Mouse (Mus musculus): ENCODE measurements around the gene Zfp9. TPM values are rescaled to one million over a fixed set of nuclear protein-coding genes. Genes with fewer than 3 reads are reported as not detected.

Gene Zfp9
- total RNA-seq (2017) = 0.38 to 0.87 TPM in 2 of 3 replicates, not detected in the other

DNA sequence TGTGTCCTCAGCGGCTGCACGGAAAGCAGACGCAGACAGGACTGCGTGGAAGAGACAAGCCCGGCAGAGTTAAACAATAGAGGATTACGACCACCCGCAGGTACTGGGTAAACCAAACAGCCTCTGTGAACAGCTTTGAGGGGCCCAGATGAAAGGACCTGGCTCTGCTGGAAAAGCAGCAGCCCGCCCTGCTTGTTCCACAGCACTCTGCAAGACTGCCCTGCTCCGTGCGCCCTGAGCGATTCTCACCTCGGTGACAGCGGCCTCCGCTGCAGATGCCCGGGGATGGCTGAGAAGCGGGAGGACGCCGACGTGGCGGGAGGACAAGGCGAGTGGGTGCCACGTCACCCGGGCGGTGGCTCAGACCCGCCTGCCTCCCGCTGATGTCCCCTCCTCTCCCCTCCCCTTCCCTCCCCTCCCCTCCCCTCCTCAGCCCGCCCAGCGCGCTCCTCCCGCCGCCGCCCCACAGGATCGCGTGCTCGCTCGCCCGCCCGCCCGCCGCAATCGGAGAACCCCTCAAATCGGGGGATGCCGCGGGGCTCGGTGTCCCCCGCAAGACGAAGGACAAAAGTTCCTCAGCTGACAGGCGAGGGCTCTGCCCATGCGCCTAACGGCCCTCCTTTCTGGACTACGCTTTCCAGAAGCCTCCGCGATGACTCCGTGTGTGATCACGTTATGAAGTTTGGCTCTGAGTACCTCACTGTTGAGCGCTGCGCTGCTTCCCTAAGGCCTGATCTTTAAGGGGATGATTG is at the start of gene Zfp9:
Gene Zfp9, minus strand, starts transcription at position 364 of the 752 bp plus-strand sequence.
- no peak for ATAC-seq (replicated peaks; ENCODE audit: insufficient number of reproducible peaks, low FRiP score, low TSS enrichment, poor library complexity, severe bottlenecking)

DNA sequence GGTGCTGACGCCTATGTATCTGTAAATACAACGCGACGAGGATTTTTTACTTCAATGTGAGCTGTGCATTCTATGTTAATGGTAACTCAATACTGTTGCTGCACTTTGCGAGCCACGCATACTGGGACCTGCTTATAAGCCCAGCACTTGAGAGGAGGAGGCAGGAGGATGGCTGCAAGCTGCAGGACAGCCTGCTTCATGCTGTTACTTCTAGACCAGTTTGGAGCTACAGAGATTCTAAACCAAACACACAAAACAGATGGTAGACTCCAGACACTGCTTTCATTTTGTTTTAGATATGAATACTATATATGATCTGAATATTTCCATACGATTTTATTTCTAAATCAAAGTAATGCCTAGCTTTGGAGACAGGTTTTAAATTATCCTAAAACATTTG is 41.5 kb upstream of the Zfp9 start:
- no peak for ATAC-seq (replicated peaks; ENCODE audit: insufficient number of reproducible peaks, low FRiP score, low TSS enrichment, poor library complexity, severe bottlenecking)

DNA sequence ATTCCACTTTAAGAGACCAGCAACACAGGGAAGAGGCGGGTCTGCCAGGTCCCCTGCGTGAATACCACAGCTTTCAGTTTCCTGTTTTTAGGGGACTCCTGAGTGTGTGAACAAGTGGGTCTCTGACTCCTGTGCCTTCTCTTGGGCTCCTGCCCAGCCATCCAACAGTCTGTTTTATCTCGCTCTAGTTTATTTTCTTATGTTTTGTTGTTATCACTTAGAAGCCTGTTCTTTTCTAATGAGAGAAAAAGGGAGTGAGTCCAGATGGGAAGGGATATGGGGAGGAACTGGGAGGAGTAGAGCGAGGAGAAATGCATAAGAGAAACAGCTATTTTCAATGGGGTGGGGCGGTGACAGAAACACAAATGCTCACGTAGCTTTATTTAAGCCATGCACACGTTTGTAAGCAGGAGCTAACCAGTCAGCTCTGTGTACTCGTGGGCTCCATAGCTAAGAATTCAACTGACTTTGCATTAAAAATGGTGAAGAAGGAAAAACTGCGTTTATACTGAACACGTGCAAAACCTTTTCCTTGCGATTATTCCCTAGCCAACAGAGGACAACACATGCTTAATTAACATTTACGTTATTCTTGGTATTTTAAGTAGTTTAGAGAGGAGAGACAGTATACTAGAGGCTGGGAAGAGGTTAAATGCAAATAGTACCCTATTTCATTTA is 34.4 kb upstream of the Zfp9 start:
- ATAC-seq (replicated peaks; ENCODE audit: insufficient number of reproducible peaks, low FRiP score, low TSS enrichment, poor library complexity, severe bottlenecking) = no peak

DNA sequence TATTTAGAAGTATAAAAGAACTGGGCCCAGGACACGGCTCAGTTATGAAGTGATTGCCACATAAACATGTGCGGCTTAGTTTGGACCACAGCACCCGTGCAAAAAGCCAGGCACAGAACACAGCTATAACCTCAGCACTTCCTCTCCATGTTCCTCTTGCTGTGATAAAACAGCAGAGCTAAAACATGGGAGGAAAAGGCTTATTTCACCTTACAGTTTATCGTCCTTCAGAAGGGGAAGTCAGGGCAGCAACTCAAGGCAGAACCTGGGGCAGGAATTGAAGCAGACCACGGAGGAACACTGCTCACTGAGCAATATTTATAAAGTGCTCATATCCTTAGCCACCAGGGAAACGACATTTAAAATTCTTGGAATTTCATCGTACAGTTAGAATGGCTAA is 19.9 kb upstream of the Zfp9 start:
- no peak for ATAC-seq (replicated peaks; ENCODE audit: insufficient number of reproducible peaks, low FRiP score, low TSS enrichment, poor library complexity, severe bottlenecking)

DNA sequence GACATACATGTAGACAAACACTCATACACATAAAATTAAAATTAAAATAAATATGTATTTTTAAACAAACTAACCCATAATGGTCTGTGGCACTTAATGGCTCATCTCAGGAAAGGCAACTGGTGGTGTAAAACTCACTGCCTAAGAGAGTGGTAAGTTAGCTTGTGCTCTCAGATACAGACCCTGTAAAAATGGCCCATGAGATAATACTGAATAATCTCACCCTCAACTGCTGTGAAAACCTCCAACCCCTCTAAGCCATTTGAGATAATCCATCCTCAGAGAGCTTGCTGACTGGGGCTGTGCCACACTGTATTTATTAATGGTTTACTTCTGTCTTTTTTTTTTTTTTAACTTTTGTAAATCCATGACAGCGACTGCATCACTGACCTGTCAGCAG is 3.0 kb upstream of the Zfp9 start:
- no peak for ATAC-seq (replicated peaks; ENCODE audit: insufficient number of reproducible peaks, low FRiP score, low TSS enrichment, poor library complexity, severe bottlenecking)

DNA sequence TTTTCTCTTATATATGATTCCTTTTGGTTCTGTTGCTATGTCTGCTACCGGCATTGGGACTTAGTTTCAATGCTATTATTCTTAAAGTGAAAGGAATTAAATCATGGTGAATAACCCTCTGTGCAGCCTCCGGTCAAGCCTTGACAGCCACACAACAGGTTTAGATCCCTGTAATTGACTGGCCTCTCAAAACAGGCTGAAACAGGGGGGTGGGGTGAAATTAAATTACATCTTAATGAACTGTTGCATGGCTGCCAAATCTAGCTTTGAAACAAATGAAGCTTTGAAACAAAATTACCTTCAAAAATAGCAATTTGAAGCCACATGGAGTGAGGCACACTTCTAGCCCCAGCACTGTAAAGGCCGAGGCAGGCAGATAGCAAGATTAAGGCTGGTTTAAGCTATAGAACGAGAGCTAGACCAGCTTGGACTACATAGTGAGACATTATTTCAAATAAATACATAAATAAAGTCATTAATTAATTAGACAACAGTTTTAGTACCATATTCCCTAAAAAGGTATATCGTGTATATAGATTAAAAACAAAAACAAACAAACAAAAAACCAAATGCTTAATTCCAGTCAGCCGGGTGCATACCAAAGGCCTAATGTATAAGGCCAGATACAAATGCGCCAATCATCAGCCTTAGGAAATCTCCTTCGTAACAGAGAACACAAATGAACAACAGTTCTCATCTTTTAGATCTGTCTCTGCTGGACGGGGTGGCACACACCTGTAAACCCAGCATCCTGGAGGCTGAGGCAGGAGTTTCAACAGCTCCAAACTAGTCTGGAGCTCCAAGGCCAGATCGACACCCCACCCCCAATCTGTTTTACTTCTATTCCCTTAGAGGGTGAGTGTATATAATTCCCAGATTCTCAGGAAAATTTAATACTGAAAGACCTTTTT is 990 bp downstream of the Zfp9 start:
- ATAC-seq (replicated peaks; ENCODE audit: insufficient number of reproducible peaks, low FRiP score, low TSS enrichment, poor library complexity, severe bottlenecking) = no peak

DNA sequence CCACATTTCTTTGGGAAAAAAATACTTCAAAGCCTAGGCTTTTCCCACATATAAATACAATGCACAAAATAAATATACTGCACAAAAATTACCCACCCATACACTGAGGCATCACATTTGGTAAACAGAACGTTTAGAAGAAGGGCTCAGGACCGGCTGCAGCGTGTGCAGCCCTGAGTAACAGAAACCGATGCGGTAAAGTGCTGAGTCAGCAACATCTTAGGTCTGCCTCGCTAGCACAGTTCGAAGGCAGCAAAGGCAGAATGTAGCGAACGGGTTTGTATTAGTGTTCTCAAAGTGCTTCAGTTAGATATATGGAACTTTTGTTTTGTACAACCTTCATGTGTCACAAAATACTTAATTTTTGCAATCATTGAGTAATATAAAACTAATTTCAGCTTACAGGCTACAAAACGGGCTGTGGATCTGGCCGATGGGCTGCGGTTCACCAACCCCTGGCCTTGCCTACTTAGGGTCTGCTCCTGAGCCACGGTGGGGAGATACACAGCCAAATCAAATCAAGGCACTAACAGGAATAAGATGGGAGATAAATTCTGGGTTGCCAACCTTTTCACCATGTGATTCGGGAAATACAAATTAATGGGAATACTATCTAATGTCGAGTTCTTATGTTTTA is 16.9 kb downstream of the Zfp9 start:
- ATAC-seq (replicated peaks; ENCODE audit: insufficient number of reproducible peaks, low FRiP score, low TSS enrichment, poor library complexity, severe bottlenecking) = no peak

DNA sequence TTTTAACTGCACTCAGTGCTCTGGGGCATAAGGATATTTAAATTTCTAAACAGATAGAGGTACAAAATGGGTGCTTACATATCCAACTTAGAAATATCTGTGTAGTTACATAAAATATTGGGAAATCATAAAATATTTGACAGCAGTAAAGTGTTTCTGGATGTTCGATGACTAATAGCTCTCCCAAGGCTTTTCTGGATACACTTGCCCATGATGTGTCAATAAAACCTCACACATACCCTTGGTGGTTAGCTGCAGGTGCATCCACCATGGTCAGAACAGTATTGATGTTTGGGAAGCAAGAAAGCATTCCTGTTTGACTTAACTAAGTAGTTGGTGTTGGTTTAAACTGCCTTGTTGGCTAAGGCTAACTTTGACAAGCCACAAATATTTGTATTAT is 21.4 kb downstream of the Zfp9 start:
- no peak for ATAC-seq (replicated peaks; ENCODE audit: insufficient number of reproducible peaks, low FRiP score, low TSS enrichment, poor library complexity, severe bottlenecking)

DNA sequence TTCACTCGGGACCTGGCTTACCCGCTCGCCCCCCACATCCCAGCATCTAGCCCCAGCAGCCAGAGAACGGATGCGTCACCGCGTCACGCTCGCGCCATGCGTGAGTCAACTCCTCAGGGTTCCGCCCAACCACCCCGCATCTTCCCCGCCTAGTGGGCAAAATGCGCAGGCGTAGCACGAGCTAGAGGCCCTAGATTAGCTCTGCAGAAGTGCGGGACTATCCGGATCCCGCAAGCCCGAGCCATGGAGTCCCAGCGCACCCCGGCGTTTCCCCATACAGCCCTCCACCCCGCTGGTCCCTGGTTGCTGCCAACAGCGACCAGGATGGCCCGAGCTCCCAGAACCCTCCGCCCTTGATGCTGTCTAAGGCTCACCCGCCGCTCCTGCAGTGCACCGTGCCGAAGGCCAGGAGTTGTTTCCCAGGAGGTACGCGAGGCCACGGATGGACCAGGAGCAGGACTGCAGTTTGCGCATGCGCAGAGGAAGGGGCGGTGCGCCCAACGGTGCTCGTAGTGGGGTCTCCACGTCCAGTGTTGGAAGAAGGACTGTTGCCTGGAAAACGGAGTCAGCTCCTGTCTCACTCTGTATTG is 24.0 kb downstream of the Zfp9 start, which contains the start of gene Zfp248:
Gene Zfp248, minus strand, starts transcription at position 487 of the 590 bp plus-strand sequence.
- ATAC-seq (replicated peaks; ENCODE audit: insufficient number of reproducible peaks, low FRiP score, low TSS enrichment, poor library complexity, severe bottlenecking) = peak; percentile 61; the same call in 1 of the 2 replicates

DNA sequence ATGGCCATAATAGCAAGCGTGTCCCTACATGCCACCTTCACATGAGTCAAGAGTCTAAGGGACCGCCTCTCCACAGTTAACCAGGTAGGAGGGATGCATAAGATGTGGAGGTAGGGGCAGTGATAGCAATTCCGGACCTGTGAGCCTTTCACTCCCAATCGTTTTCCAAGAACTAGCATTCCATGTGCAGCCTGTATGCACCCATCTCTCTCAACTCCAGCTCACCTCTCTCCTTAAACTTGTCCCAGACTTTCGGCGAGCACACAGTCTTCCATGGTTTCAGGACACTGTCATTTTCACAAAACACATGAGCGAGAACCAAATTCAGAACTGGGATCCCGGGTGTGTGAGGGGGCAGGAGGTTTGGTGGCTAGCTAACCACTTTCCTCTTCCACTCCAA is 24.7 kb downstream of the Zfp9 start:
- no peak for ATAC-seq (replicated peaks; ENCODE audit: insufficient number of reproducible peaks, low FRiP score, low TSS enrichment, poor library complexity, severe bottlenecking)

DNA sequence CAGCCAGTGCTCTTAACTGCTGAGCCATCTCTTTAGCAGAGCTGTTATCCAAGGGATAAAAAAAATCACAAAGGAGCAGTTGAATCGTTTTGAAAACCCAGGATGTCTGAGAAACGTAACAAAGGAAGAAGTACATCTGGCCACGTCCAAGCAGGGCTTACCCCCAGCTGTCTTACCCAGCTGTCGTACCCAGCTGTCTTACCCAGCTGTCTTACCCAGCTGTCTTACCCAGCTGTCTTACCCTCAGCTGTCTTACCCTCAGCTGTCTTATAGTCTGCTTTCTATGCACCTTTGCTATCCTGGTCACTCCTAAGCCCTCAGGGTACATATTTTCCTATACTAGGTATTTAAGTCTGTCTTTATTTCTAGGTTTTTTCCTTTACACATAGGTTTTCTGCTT is 47.6 kb downstream of the Zfp9 start:
- no peak for ATAC-seq (replicated peaks; ENCODE audit: insufficient number of reproducible peaks, low FRiP score, low TSS enrichment, poor library complexity, severe bottlenecking)

DNA sequence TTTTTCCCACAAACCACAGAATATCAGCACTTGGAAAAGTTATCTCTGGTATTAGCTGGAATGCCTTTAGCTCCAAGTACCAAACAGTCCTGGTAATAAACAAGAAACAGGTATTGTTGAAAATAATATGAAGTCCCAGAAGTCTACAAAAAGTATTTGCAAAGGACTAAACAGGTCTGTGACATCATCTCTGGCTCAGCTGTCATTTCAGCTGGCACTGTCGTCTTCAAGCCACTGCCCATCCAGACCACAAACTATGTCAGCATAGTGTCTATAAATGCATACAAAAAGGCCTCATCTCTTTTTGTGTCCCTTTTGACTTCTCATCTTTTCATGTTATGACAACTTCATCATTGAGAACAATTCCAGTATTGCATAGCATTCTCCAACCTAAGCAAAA is 52.5 kb downstream of the Zfp9 start:
- no peak for ATAC-seq (replicated peaks; ENCODE audit: insufficient number of reproducible peaks, low FRiP score, low TSS enrichment, poor library complexity, severe bottlenecking)

DNA sequence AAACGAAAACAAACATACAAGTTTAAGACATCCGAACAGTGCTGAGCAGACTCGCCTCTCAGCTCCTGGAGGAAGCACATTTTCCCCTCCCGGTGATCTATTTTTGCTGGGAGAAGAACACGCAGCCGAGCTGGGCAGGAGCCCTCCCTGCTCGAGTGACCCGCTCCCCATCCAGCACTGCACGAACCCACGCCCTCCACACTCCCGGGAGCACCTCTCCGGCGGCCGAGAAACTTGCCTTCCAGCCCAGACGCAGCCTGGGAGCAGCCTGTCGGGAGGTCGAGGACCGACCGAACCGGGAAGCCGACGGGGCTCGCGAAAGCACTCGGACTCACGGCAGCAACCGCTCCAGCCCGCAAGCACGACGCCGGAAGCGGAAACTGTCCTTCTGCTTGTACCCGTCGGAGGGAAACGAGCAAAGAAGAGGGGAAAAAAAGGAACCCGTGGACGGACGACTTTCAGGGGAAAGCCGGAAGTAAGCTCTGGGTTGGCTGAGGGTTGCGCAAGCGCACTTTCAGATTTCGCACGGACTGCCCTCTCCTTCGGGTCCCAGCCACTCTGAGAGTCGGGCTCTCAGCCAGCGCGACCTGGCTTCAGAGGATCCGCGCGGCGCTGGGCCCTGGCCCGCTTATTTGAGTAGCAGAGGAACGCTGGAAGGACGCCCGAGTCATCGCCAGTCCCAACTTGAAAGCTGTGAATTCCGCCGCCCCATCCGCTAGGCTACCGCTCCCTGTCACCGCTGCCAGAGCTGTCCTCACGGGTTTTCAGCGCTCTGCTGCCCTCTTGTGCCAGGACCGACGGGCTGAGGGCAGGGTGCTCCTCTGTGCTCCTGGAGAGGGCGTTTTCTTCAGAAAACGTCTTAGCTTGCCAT is 59.8 kb downstream of the Zfp9 start, which contains the start of gene Bms1:
Gene Bms1, minus strand, starts transcription at position 425 of the 871 bp plus-strand sequence.
- ATAC-seq (replicated peaks; ENCODE audit: insufficient number of reproducible peaks, low FRiP score, low TSS enrichment, poor library complexity, severe bottlenecking) = peak; percentile 97

Other genes with a start within 250 kb of the Zfp9 start
- gene Bms1, start 59.8 kb downstream of the Zfp9 start, total RNA-seq (2017) = 68.3 to 102 TPM (median 77.0 TPM) in 3 replicates
- 1.3 TPM in 1 of 3 replicates, not detected in the others for gene Zfp248, start 23.8 kb downstream of the Zfp9 start, total RNA-seq (2017)
- 6.3 to 15.4 TPM (median 9.3 TPM) in 3 replicates for gene Ankrd26, start 82.9 kb upstream of the Zfp9 start, total RNA-seq (2017)

Data from monocyte, adult 5-6 weeks (primary cell).